Mouse (Mus musculus): ENCODE measurements around the gene Gemin4. TPM values are rescaled to one million over a fixed set of nuclear protein-coding genes. Genes with fewer than 3 reads are reported as not detected.

The Gemin4 gene
- polyA plus RNA-seq (2015; fragmentation: Nextera tagmentation; extraction: Ambion mirVana) = 26.6 and 29.4 TPM in 2 replicates

DNA sequence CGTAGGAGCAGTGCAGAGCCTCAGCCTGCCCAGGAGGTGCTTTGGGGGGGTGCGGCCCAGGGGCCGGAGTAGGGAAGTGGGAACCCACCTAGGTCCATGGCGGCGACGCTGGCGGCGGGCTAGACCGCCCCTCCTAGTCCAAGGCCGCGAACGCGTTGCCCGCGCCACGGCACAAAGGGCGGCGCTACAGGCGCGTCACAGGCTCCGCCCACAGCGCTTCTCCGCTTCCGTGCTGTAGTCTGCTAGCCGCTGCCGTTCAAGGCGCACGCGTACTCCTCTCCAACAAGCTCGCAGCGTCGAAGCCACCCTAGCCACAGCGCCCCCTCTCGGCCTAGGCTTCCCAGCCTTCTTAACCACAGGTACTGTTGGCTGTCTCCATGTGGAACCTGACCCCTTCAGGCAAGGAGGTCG lies at the start of gene Gemin4, which contains the start of gene Dbil5:
Gene Gemin4, minus strand, starts transcription at position 275 of the 411 bp plus-strand sequence.
Gene Dbil5, plus strand, starts transcription at position 219 of the 411 bp plus-strand sequence.
- peak; percentile 98 for ATAC-seq
- H3K4me2 ChIP-seq (ENCODE audit: low read depth, low read length) = peak within 1 kb of the TSS; percentile 74
- under 1% methylated on average over 35 of the region's 35 CpGs for WGBS

GRCm38 (mm10) chr11:76262611-76263351 lies 45.3 kb upstream of the Gemin4 start:
- H3K4me2 ChIP-seq (ENCODE audit: low read depth, low read length) = no peak overlapping the region
- no peak overlapping the region for H3K27ac ChIP-seq (ENCODE audit: low read length)
- no peaks in the 10 kb centered on the region for H3K4me1 ChIP-seq (ENCODE audit: control insufficient read depth, insufficient read depth, low read length)
- peaks cover 6% of the 10 kb centered on the region; the same call in 1 of the 2 replicates for H3K36me3 ChIP-seq (ENCODE audit: control insufficient read depth, insufficient read depth, low read length)
- H3K27me3 ChIP-seq (replicated peaks; ENCODE audit: control insufficient read depth, insufficient read depth, low read length) = no peaks in the 10 kb centered on the region
- no peak overlapping the region for H3K9ac ChIP-seq (ENCODE audit: low read depth, low read length)
- no peaks in the 10 kb centered on the region for H3K9me3 ChIP-seq (ENCODE audit: control insufficient read depth, low read length)
- ATAC-seq = no peak
- WGBS = 27% methylated on average over 19 of the region's 19 CpGs
- H3K4me3 ChIP-seq (ENCODE audit: low read length) = no peak overlapping the region

More for the DNA sequence above, at the start of gene Gemin4, which contains the start of gene Dbil5:
- H3K27ac ChIP-seq (ENCODE audit: low read length) = peak within 1 kb of the TSS; percentile 91
- H3K9me3 ChIP-seq (ENCODE audit: control insufficient read depth, low read length) = no peaks in the 10 kb centered on the region
- H3K27me3 ChIP-seq (replicated peaks; ENCODE audit: control insufficient read depth, insufficient read depth, low read length) = no peaks in the 10 kb centered on the region
- H3K36me3 ChIP-seq (ENCODE audit: control insufficient read depth, insufficient read depth, low read length) = peaks cover 9% of the 10 kb centered on the region
- peak within 1 kb of the TSS; percentile 96 for H3K9ac ChIP-seq (ENCODE audit: low read depth, low read length)
- peak within 1 kb of the TSS; percentile 98 for H3K4me3 ChIP-seq (ENCODE audit: low read length)
- peaks cover 15% of the 10 kb centered on the region for H3K4me1 ChIP-seq (ENCODE audit: control insufficient read depth, insufficient read depth, low read length)

- Histone ChIP-seq H3K4me1 (ENCODE audit: control insufficient read depth, insufficient read depth, low read length) (no peaks in the 10 kb centered on the region), H3K9ac (ENCODE audit: low read depth, low read length) (0 out of 2 replicates have a peak overlapping the region, but pooled peaks have one; percentile 16), H3K9me3 (ENCODE audit: control insufficient read depth, low read length) (no peaks in the 10 kb centered on the region), H3K4me3 (ENCODE audit: low read length) (no peak overlapping the region), H3K4me2 (ENCODE audit: low read depth, low read length) (no peak overlapping the region), H3K27me3 (replicated peaks; ENCODE audit: control insufficient read depth, insufficient read depth, low read length) (no peaks in the 10 kb centered on the region), H3K36me3 (ENCODE audit: control insufficient read depth, insufficient read depth, low read length) (peaks cover 6% of the 10 kb centered on the region; the same call in 1 of the 2 replicates), H3K27ac (ENCODE audit: low read length) (no peak overlapping the region)
- no peak for ATAC-seq
- WGBS = 77% methylated on average over 12 of the region's 12 CpGs
These were observed 43.8 kb upstream of the Gemin4 start for GRCm38 (mm10) chr11:76261224-76261623.

GRCm38 (mm10) chr11:76260208-76261050 lies 43.0 kb upstream of the Gemin4 start:
- H3K36me3 ChIP-seq (ENCODE audit: control insufficient read depth, insufficient read depth, low read length) = peaks cover 6% of the 10 kb centered on the region; the same call in 1 of the 2 replicates
- no peak overlapping the region for H3K4me2 ChIP-seq (ENCODE audit: low read depth, low read length)
- H3K4me3 ChIP-seq (ENCODE audit: low read length) = no peak overlapping the region
- H3K9me3 ChIP-seq (ENCODE audit: control insufficient read depth, low read length) = no peaks in the 10 kb centered on the region
- WGBS = 65% methylated on average over 10 of the region's 10 CpGs
- H3K4me1 ChIP-seq (ENCODE audit: control insufficient read depth, insufficient read depth, low read length) = no peaks in the 10 kb centered on the region
- H3K27ac ChIP-seq (ENCODE audit: low read length) = no peak overlapping the region
- no peak for ATAC-seq
- no peaks in the 10 kb centered on the region for H3K27me3 ChIP-seq (replicated peaks; ENCODE audit: control insufficient read depth, insufficient read depth, low read length)
- 0 out of 2 replicates have a peak overlapping the region, but pooled peaks have one; percentile 16 for H3K9ac ChIP-seq (ENCODE audit: low read depth, low read length)

DNA sequence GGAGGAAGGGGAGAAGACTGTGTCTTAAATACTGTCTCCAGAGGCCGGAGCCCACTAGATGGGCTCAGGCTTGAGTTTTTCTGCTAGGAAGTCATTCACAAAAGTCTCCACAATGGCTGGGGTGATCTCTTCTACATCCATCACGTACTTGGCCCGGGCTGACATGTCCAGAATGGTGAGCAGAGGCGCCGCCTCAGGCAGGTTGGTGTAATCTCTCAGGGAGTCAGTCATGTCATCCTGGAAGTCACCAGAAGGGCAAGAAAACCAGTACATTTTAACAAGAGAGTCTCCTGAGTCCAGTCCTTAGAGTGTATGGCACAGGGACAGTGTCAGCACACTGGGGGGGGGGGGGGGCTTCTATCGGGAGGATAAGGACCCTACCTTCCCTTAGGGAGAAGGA lies 41.0 kb upstream of the Gemin4 start:
- Histone ChIP-seq H3K4me1 (ENCODE audit: control insufficient read depth, insufficient read depth, low read length) (peaks cover 6% of the 10 kb centered on the region; the same call in 1 of the 2 replicates), H3K9me3 (ENCODE audit: control insufficient read depth, low read length) (no peaks in the 10 kb centered on the region), H3K27ac (ENCODE audit: low read length) (no peak overlapping the region), H3K9ac (ENCODE audit: low read depth, low read length) (no peak overlapping the region), H3K27me3 (replicated peaks; ENCODE audit: control insufficient read depth, insufficient read depth, low read length) (no peaks in the 10 kb centered on the region), H3K4me3 (ENCODE audit: low read length) (no peak overlapping the region), H3K4me2 (ENCODE audit: low read depth, low read length) (no peak overlapping the region), H3K36me3 (ENCODE audit: control insufficient read depth, insufficient read depth, low read length) (peaks cover 6% of the 10 kb centered on the region; the same call in 1 of the 2 replicates)
- no peak for ATAC-seq
- WGBS = 77% methylated on average over 6 of the region's 6 CpGs

DNA sequence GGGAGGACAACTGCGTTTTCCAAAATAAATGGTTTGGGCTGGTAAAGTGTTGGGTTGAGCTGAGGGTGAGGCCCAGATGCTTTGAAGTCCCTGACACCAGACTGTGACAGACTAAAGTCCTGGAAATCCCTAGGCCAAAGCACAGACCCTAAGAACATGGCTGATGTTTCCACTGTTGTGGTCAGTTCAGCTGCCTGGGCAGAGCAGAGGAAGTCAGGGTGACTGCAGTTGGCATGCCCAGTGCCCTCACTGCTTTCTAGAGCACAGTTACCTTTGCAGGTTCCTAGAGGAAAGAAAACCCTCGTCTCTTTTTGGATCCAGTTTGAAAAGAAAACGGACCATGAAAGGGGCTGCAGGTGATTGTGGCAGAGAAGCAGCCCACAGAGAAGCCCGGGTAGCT lies 39.9 kb upstream of the Gemin4 start:
- Histone ChIP-seq H3K27me3 (replicated peaks; ENCODE audit: control insufficient read depth, insufficient read depth, low read length) (no peaks in the 10 kb centered on the region), H3K4me2 (ENCODE audit: low read depth, low read length) (no peak overlapping the region), H3K27ac (ENCODE audit: low read length) (no peak overlapping the region), H3K9ac (ENCODE audit: low read depth, low read length) (no peak overlapping the region), H3K36me3 (ENCODE audit: control insufficient read depth, insufficient read depth, low read length) (peaks cover 6% of the 10 kb centered on the region; the same call in 1 of the 2 replicates), H3K4me3 (ENCODE audit: low read length) (no peak overlapping the region), H3K9me3 (ENCODE audit: control insufficient read depth, low read length) (no peaks in the 10 kb centered on the region), H3K4me1 (ENCODE audit: control insufficient read depth, insufficient read depth, low read length) (peaks cover 9% of the 10 kb centered on the region; the same call in 1 of the 2 replicates)
- WGBS = 81% methylated on average over 4 of the region's 4 CpGs
- ATAC-seq = no peak

GRCm38 (mm10) chr11:76256129-76256528 lies 38.7 kb upstream of the Gemin4 start:
- 43% methylated on average over 5 of the region's 5 CpGs for WGBS
- Histone ChIP-seq H3K9me3 (ENCODE audit: control insufficient read depth, low read length) (no peaks in the 10 kb centered on the region), H3K27me3 (replicated peaks; ENCODE audit: control insufficient read depth, insufficient read depth, low read length) (no peaks in the 10 kb centered on the region), H3K4me1 (ENCODE audit: control insufficient read depth, insufficient read depth, low read length) (peaks cover 9% of the 10 kb centered on the region; the same call in 1 of the 2 replicates), H3K36me3 (ENCODE audit: control insufficient read depth, insufficient read depth, low read length) (no peaks in the 10 kb centered on the region), H3K9ac (ENCODE audit: low read depth, low read length) (0 out of 2 replicates have a peak overlapping the region, but pooled peaks have one; percentile 14), H3K4me3 (ENCODE audit: low read length) (no peak overlapping the region), H3K4me2 (ENCODE audit: low read depth, low read length) (no peak overlapping the region), H3K27ac (ENCODE audit: low read length) (no peak overlapping the region)
- ATAC-seq = no peak

DNA sequence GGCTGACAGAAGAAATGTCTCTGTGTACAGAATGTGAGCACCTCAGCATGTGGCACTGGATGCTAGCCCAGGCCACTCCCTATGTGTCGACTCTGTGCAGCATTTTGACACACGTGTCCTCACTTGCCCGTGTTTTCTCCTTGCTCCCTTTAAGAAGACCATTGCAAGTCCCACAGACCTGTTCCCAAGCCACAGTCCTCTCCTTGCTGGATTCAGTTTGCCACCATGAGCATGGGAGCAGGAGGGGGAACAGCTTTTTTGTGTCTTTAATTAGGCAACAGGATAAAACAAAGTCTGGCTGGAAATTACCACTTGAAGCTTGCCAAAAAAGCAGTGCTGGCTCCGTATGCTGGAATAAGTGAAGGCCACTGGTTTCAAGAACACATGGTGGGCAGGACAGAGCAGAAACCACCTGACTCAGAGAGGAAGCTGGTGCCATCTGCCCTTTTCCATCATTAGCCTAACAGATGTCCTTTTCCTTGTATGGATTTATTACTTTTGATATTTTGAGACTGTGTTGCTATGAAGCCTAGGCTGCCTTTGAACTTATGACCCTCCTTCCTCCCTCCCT lies 38.1 kb upstream of the Gemin4 start:
- Histone ChIP-seq H3K9me3 (ENCODE audit: control insufficient read depth, low read length) (no peaks in the 10 kb centered on the region), H3K36me3 (ENCODE audit: control insufficient read depth, insufficient read depth, low read length) (no peaks in the 10 kb centered on the region), H3K27ac (ENCODE audit: low read length) (no peak overlapping the region), H3K27me3 (replicated peaks; ENCODE audit: control insufficient read depth, insufficient read depth, low read length) (no peaks in the 10 kb centered on the region), H3K9ac (ENCODE audit: low read depth, low read length) (no peak overlapping the region), H3K4me2 (ENCODE audit: low read depth, low read length) (no peak overlapping the region), H3K4me1 (ENCODE audit: control insufficient read depth, insufficient read depth, low read length) (peaks cover 9% of the 10 kb centered on the region; the same call in 1 of the 2 replicates), H3K4me3 (ENCODE audit: low read length) (no peak overlapping the region)
- ATAC-seq = no peak
- WGBS = 67% methylated on average over 4 of the region's 4 CpGs
